Mouse (Mus musculus) cerebellum, adult 11 months (tissue): ENCODE measurements around the gene Ncl.

Experiments
- DNase-seq: peaks from one replicate; pipeline ENCODE4 v3.0.0; 2022

The Ncl gene

DNA sequence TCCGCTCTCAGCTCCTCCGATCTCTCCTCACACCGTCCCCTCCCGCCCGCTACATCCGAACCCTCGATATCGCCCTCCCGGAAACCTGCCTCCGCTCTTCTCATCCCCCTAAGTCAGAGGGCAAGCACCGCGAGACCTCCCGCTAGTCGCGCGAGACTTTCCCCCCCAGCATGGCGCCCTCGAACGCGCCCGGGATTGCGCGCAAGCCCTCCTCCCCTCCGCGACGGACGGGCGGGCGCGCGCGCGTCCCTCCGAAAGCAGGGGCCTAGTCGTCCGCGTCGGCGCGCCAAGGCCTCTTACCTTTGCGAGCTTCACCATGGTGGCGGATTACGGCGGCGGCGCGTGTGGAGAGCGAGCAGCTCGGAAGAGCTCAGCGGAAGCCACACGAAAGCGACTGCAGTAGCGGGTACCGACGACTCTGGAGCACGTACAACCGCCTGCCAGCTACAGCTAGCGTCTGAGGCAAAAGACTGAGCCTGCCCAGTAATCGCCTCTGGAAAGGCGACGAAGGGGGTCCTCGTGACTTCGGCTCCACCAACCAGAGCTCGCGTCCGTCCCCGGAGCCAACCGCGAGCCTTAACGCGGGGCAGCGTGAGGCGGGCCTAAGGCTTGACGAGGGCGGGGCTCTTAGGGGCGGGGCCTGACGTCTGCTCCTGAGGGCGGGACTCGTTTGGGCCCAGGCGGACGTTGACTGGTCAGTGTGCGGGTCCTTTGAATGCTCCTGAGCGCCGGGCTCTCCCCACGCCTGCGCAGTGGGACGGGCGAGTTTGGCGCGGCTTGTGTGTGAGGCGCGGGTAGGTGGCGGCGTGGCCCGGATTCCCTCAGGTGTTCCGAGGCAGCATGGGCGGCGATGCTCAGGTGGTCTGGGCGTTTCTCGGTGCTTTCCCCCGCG, at the start of gene Ncl:
Gene Ncl (minus strand): TSS at position 495 of the 892 bp plus-strand sequence.
- DNase-seq = peak; percentile 98

DNA sequence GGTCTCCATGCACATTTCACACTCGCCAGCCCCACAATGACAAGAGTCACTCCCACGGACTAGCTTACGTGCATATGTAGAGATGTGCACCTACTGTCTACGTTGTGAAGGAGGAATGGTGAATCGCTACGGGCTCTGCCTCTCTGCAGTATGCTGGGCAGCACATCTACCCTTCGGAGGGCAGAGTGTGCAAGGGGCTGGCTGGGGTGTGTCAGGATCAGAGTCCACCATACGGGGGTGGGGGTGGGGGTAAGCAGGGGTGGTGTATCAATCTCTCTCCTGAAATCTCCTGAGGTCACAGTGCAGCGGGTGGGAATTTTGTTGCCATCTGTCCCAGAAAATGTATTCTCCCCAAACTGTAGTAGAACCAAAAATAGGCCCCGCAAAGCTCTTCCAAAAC, 49.3 kb upstream of the Ncl start:
- DNase-seq = no peak

DNA sequence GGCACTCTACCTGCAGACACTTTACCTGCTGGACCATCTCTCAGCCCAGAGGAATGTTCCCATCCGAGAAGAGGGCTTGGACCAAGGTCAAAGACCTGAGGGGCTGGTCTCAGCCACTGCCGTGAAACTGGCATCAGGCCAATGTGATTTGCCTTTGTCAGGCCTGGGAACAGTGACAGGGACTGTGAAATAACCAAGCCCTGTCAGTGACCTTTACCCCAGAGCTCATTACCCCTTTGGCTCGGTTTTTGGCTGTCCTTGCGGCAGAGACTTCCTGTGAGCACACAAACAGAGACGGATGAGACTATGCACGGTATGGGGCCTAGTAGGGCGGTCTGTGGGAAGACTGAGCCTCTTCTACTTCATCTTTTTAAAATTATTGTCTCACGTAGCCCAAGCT, 47.7 kb upstream of the Ncl start:
- DNase-seq = no peak

DNA sequence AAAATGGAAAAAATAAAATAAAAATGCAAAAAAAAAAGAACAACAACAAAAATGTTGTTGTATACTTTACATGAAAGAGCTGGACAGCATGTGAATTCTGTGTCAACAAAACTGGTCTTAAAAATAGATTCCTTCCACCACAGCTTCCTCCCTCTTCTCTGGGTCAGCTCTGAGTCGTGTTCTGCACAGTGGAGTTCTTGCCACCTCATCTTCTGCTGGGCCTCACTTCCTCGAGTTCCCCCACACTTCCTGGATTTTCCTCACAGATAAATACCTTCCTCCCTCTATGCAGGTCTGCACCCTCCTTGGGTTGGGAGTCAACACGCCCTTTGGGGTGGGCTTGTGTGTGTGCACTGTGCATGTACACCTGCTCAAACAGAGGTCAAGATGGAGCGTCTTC, 47.1 kb upstream of the Ncl start:
- DNase-seq = no peak

DNA sequence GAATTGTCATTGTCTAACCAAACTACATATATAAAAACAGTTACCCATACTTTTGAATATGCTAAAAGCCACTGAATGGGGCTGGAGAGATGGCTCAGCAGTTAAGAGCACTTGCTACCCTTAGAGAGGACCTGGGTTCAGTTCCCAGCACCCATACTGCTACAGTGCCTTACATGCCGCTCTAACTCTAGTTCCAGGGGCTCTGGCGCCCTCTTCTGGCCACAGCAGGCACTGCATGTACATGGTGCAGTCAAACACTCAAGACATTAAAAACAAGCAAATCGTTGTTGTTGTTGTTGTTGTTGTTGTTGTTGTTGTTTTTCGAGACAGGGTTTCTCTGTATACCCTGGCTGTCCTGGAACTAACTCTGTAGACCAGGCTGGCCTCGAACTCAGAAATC, 45.6 kb upstream of the Ncl start:
- DNase-seq = no peak

DNA sequence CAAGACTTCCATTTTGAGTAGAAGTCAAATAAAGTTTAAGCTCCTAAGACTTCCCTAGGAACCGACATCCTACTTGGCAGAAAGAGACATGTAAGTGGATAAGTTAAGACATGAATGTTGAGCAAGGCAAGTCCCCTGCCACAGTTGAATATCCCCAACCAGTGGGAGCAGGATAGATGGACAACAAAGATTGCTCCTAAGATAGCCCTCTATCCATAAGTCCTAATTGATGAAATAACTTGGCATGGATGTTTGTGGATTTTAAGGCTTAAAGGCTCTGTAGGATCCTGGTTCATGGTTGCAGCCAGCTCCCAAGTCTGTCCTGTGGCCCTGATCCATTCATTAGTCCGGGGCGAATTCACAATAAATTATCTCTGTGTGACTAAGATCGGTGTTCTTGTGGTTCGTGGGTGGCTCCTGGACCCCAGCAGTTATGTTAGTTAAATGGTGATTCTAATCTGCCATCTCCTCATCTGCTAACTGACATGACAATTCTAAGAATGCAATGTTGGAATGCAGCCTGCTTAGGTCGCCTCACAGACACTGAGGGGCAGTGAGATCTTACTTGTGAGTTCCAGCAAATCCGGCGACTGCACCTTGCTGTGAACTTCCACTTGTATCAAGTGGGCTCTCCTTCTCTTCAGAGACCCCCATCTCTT, 41.0 kb upstream of the Ncl start:
- no peak for DNase-seq

DNA sequence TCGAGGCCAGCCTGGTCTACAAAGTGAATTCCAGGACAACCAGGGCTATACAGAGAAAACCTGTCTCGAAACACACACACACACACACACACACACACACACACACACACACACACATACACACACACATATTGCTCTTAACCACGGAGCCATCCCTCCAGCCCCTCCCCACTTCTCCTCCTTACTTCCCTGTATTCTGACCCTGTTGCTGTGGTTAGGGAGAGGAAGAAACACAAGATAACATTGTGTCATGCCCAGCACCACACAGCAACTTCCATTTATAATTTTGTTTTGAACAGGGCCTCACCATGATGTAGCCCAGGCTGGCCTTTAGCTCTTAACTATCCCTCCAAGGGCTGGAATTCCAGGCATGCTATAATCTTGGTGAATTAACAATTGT, 40.1 kb upstream of the Ncl start:
- no peak for DNase-seq

DNA sequence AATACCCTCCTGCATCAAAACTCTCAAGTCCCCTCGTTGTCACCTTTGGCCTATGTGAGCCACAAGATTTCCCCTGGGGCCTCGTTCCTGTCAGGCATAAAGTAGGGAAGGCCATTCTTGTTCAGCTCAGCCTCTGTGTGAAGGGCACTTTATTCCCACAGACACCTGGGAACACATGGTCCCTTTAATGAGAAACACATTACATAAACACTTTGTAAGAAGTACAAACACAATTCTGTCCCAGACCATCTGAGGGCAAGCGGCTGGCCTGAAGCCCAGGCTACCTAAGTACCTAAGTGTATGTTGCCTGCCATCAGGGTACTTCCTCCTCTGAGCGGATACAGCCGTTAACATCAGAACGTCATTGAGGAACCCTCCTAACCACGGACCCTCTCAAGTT, 39.0 kb upstream of the Ncl start:
- no peak for DNase-seq

DNA sequence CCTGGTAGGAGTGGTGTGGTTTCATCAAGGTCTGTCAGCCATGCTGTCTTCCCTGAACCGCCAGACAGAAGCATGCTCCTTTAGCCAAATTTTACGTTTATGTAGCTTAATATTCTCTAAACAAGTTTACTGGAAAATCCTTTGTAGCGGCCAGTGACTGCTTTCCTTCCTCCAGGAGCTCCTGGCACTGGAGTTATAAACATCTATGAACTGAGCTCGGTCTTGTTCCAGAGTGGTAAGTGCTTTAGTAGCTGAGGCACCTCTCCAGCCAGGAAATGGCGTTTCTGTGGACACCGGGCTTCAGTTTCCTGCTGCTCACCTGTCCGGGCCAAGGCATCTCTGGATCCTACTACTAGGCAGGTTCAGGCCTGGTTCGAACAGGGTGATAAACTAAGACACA, 38.4 kb upstream of the Ncl start:
- DNase-seq = no peak

DNA sequence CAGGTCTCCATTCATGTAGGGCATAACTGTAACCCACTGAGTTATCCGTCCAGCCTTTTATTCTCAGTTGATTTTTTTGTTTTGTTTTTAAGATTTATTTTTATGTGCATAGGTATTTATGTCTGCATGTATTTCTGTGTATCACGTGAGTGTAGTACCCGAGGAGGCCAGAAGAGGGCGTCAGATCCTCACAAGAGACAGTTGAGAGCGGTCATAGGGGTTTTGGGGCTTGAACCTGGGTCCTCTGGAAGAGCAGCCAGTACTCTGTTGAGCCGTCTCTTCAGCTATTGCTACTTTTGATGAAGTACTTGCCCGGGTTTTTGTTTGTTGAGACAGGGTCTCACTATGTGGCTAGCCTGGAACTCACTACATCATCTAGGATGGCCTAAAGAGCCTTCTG, 36.7 kb upstream of the Ncl start:
- no peak for DNase-seq

DNA sequence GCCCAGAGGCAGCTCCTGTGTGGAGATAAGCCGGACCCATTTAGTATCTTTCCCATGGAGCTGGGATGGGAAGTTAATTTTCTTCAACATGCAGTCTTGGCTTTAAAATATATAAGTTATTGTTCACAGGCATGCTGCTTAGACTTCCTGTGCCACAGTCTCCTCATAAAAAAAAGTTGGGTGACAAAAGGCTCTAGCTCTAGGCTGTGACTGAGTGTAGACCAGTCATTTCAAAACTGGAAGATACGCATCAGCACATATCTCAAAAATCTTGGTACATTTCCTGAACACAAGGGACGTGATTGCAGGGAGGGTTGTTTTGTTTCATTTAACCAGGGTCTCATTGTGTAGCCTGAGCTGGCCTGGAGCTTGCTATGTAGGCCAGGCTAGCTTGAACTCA, 35.0 kb upstream of the Ncl start:
- no peak for DNase-seq

DNA sequence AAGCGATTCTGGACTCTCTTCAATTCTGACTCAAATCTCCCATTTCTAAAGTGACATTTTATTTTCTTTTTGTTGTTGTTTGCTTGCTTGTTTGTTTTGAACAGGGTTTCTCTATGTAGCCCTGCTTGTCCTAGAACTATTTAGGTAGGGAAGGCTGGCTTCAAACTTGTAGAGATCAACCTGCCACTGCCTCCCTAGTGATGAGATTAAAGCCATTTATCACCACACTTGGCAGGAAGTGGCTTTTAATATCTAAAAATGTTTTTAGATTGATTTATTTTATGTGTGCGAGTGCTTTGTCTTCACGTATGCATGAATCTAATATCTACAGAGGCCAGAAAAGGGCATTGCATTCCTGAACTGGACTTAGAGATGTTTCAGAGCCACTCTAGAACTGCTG, 34.0 kb upstream of the Ncl start:
- DNase-seq = no peak

DNA sequence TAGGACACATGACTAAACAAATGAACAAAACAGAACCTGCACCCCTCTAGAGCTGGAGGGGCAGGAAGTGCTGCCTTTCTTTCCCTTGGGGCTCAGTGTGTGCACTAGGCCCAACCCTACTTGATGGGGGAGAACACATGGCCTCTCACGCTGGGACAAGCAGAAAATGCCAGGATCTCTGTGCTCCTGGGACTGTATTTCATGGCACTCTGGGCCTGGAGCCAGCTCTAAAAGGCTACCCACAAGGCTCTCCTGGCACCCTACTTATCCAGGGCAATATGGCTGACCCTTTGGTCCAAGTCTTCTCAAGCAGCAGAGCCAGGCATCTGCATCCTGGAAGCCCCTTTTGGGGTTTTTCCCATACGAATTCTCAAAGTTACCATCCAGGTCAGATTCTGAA, 32.2 kb upstream of the Ncl start:
- no peak for DNase-seq

DNA sequence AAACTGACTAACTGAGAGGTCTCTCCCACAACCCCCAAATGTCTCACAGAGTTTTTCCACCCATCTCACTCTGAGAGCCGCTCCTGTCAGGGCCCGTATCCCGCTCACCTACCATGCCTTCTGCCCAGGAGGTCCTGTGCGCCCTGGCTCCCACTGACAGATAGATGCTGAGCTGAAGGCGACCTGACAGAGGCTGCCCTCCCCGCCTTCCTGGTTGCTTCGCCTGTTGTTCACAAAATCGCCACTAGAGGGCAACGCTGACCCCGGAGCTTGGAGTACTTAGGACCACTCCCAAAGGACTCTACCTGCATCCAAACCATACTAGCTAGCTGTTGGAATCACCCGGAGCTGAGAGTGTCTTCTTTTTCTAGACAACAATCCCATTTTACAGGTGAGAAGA, 30.0 kb upstream of the Ncl start:
- DNase-seq = peak; percentile 52

DNA sequence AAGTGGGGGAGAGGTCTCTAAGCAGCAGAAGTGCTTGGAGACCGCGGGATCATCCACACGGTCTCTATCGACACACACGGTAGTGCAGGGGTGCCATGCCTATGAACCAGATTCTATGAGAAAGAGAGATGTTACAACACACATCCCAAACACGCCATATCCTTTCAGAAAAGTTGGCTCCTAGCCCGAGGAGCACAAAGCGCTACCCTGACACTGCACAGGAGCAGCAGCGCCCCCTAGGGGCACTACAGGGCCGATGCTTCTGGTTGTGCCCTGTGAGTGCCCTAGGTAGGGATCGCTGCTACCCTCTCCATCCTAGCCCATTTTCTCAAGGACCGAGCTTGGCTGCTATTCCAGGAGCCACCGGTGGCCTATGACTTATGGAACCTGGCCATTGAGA, 21.8 kb upstream of the Ncl start:
- DNase-seq = peak; percentile 28

DNA sequence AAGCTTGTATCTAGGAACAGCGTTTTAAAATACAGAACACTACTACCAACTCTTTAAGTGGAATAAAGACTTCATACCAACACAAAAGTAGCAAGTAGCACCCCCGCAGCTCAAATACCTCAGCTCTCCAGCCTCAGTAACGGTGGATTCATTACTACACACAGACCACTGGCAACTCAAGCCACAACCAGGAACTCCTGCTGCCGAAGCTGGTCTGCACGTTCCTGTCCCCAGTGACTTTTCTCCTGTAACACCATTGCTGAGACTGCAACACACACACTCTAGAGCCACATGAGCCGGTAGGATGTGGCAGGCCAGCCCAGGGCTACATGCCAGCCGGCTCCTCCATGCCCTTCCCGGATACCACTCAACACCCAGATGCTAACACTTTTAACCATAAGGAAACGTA, 20.0 kb upstream of the Ncl start:
- no peak for DNase-seq

DNA sequence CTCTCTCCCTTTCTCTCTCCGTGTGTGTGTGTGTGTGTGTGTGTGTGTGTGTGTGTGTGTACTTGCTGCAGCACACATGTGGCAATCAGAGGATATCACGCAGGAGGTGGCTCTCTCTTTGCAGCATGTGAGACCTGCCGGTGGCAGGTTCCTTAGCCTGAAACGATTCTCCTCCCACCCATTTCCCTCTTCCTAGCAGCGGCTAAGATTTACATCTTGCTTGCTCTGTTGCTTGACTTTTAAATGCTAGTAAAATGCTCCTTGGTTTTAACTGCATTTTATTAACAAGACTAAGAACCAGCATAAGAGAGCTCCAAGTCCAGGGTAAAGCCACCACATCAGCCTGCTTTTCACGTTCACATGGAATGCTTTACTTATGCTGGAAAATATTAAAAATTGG, 19.5 kb upstream of the Ncl start:
- no peak for DNase-seq

DNA sequence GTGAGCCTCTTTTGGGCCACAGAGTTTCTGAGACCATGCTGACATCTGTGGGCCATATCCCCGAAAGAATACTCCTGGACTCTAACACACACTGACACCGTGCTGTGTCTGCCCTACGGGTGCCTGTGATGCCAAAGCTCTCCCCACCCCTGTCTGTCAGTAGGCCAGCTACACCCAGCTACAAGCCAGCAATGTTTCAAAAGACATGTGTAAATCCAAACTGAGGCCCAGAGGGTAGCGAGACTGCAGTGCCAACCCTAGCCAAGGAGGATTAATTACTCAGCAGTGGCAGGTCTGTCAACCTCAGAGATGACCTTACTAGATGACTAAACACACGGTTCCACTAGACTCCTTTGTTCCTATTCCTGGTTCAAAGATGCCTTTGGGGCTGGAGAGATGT, 17.2 kb upstream of the Ncl start:
- DNase-seq = no peak

DNA sequence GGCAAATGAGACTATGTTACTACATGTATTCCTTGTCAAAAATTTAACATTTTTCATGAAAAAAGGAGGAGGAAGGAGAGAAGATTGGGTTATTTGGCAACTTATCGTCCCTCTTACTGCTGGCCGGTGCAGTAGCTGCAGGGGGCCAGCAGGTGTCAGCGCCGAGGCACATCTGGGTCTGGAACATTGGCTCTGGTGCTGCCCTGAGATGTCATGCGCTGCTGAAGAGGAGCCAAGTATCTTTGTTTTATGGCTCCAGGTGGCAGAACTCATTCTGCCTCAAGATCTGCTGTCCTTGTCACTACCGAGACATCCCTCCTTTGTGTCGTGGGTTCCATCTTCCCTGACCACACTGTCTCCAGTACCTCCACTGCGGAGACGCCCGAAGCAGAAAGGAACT, 12.8 kb upstream of the Ncl start:
- DNase-seq = no peak

DNA sequence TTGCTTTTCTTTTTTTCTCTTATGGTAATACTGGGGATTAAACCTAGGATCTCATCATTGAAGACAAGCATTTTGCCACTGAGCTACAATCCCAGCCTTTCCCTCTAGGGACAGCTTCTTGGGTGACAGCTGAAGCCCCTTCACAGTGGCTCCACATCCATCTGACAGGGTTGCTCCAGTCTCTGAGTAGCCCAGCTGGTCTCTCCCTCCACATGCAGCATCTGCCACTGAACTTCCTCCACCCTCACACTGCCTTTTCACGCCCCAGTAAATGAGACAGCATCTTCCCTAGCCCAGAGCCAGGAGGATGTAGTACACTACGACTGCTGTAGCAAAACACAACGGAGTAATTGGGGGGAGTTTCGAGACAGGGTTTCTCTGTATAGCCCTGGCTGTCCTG, 8.9 kb upstream of the Ncl start:
- DNase-seq = no peak

DNA sequence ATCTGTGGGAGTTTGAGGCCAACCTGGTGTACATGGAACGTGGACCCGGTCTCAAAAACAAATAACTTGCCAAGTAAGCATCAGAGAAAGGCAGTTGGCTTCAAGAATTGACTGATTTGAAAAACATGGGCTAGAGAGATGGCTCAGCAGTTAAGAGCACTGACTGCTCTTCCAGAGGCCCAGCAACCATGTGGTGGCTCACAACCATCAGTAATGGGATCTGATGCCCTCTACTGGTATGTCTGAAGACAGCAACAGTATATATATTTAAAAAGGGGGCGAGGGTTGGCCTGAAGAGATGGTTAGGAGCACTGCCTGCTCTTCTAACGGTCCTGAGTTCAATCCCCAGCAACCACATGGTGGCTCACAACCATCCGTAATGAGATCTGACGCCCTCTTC, 4.5 kb upstream of the Ncl start:
- DNase-seq = no peak

DNA sequence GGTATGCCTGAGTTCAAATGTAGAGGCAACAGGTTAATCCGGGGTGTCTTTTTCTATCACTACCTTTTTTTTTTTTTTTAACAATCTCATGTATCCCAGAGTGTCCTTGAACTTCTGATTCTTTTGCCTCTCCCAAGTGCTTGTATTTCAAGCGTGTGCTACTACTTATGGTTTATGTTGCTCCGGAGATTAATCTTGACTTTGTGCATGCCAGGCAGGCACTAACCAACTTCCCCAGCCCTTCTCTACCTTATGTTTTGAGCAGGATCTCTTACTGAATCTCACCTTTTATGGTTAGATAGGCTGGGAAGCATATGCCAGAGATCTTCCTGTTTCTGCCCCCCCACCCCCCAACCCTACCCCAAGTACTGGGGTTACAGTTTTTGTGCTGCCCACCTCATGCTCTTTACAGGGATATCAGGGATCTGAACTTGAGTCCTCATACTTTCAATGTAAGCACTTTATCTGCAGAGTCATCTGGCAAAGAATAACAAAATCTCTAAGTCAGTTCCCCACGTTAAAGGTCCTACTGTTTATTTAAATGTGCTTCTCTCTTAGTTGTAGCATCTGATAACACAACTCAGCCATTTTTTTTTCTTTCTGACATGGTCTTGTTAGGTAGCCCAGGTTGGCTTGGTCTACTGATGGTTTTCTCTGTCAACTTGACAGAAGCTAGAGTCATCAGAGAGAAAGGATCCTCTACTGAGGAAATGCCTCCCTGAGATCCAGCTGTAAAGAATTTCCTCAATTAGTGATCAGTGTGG, 2.8 kb upstream of the Ncl start:
- no peak for DNase-seq

DNA sequence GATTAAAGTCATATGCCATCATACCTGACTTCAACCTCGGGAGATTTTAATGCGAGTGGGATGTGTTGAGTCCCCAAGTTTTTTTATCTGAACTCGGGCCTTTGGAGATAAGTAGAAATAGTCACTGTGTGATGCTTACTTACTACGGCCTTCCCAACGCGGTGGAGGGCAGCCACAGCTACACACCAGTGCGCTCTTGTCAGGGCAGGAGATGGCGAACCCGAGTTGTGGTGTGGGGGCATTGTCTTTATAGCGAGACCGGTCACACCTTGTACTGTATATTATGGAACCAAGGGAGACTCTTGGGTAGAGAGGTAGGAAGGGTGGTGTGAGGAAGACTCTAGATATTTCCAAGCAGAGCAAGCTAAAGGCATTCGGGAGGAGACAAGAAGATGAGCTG, 1.2 kb upstream of the Ncl start:
- DNase-seq = peak; percentile 26

DNA sequence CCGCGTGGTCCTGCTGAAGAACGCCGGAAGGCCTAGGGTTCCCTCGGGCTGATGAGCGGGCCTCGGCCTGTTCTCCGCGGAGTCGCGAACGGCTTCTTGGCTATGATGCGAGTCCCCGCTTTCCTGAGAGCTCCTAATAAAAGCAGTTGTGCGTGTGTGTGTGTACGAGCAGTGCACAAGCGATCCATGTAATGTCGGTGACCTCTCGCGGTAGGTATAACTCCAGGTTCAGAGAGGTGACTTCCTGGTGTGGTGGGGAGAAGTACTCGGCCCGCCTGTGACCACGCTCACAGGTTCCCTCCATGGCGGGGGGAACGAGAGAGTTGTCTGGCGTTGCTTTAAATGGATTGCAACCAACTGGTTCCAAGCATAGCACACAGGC, 589 bp upstream of the Ncl start:
- DNase-seq = no peak
